In the genomic region with DNA sequence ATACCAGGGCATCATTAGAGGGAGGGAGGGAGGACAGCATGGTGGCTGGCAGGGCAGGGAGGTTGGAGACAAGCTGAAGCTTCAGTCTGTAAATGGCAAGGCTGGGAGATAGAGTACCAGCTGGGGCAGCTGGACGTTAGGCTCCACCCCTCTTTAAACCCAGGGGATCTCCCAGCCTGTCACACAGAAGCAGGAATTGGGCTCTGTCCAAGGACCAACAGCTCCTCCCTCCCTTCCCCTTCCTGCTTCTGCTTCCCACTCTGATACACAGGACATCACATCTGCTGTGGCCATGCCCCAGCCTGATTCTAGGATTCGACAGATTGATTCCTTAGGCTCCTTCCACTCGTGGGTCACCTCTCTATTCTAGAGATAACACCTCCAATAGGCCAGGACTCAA, we compare ENCODE assay signal across 9 mouse cellular contexts. TPM values are rescaled to one million over a fixed set of nuclear protein-coding genes. Genes with fewer than 3 reads are reported as not detected.
DNase-seq lines count a peak whose midpoint lies in the region; ATAC-seq and TF ChIP-seq lines count a peak whose summit lies in the region.
"Had no signal": no experiment of that assay in that cellular context is flagged by ENCODE, and none has a peak within 500 bp of the region (broad histone marks: within the 10 kb centered on the region; RNA-seq: fewer than 3 reads in every experiment).

No protein-coding gene starts in this region.

- H3K4me2 ChIP-seq in hindbrain, embryonic 12.5 days (replicated peaks): no peak overlapping the region
- peak overlapping the region; percentile 20; the same call in 1 of the 2 replicates for H3K4me2 ChIP-seq in lung, embryonic 14.5 days
- H3K4me2 ChIP-seq: limb, embryonic 12.5 days had no signal

- DNase-seq in adrenal gland, adult (ENCODE audit: inconsistent age in 2 of 2, low spot score in 1 of 2): peak; percentile 63 to 80
- no peak for DNase-seq in adrenal gland, adult 18-20 months (ENCODE audit: low spot score in 2 of 2)
- peak; percentile 59 for DNase-seq in 3134 (ENCODE audit: extremely low read depth, insufficient read length, low spot score)
- DNase-seq in gastrocnemius, adult 18-20 months (ENCODE audit: low spot score): peak; percentile 63
- peak; percentile 88 for DNase-seq in lung, embryonic 14.5 days
- DNase-seq in skeletal muscle tissue, adult 2 months (ENCODE audit: low read depth, low spot score): peak; percentile 56
- no peak for DNase-seq in c-Kit-positive CD71-positive TER-119-positive erythroid progenitor cells, embryonic 14.5 days (ENCODE audit: low spot score)

- no peak for TF ChIP-seq CTCF in lung, embryonic 14.5 days (IDR thresholded peaks at IDR 0.05; ENCODE audit: low read depth)

- no peaks in the 10 kb centered on the region for H3K9me3 ChIP-seq in hindbrain, embryonic 12.5 days (replicated peaks)
- no peaks in the 10 kb centered on the region for H3K9me3 ChIP-seq in lung, embryonic 14.5 days (ENCODE audit: low read depth, low read length)
- H3K9me3 ChIP-seq: limb, embryonic 12.5 days had no signal

- no peak overlapping the region for H3K4me3 ChIP-seq in hindbrain, embryonic 12.5 days
- no peak overlapping the region for H3K4me3 ChIP-seq in lung, embryonic 14.5 days (ENCODE audit: low read depth, low read length)
- H3K4me3 ChIP-seq: limb, embryonic 12.5 days had no signal

- peak; percentile 49; the same call in 1 of the 2 replicates for ATAC-seq in hindbrain, embryonic 12.5 days (ENCODE audit: low FRiP score)
- peak; percentile 64 for ATAC-seq in lung, embryonic 14.5 days (ENCODE audit: insufficient read depth)

- WGBS in hindbrain, embryonic 12.5 days: 24% methylated on average over 3 of the region's 3 CpGs
- WGBS in lung, embryonic 14.5 days: 11% methylated on average over 3 of the region's 3 CpGs

- H3K27me3 ChIP-seq in hindbrain, embryonic 12.5 days: no peaks in the 10 kb centered on the region
- H3K27me3 ChIP-seq in lung, embryonic 14.5 days (ENCODE audit: insufficient read depth, low read length): no peaks in the 10 kb centered on the region
- H3K27me3 ChIP-seq: limb, embryonic 12.5 days had no signal

- H3K4me1 ChIP-seq in hindbrain, embryonic 12.5 days: peaks cover 25% of the 10 kb centered on the region
- H3K4me1 ChIP-seq in lung, embryonic 14.5 days (ENCODE audit: insufficient read depth): peaks cover 28% of the 10 kb centered on the region

- no peak overlapping the region for H3K9ac ChIP-seq in hindbrain, embryonic 12.5 days
- no peak overlapping the region for H3K9ac ChIP-seq in lung, embryonic 14.5 days
- H3K9ac ChIP-seq: limb, embryonic 12.5 days had no signal

- H3K36me3 ChIP-seq in hindbrain, embryonic 12.5 days: peaks cover 18% of the 10 kb centered on the region
- H3K36me3 ChIP-seq in lung, embryonic 14.5 days (ENCODE audit: insufficient read depth): peaks cover 11% of the 10 kb centered on the region

- H3K27ac ChIP-seq in hindbrain, embryonic 12.5 days: peak overlapping the region; percentile 71
- peak overlapping the region; percentile 65; the same call in 1 of the 2 replicates for H3K27ac ChIP-seq in lung, embryonic 14.5 days (ENCODE audit: low read depth)
- H3K27ac ChIP-seq: limb, embryonic 12.5 days had no signal

RNA-seq across cellular contexts. Expression of a gene that starts 4.7 kb away (rescaled TPM):
- total RNA-seq in adrenal gland, adult 18-20 months (2021): 10 to 100 TPM; 25.0 to 31.6 TPM
- 10 to 100 TPM; 12.6 to 13.8 TPM for total RNA-seq in gastrocnemius, adult 18-20 months (2021)
- polyA plus RNA-seq in hindbrain, embryonic 12.5 days (2016; fragmentation: Nextera tagmentation; extraction: Ambion mirVana): 62.7 and 63.6 TPM in 2 replicates
- polyA plus RNA-seq in lung, embryonic 14.5 days (2014; fragmentation: Nextera tagmentation; extraction: Ambion mirVana): 43.8 and 45.3 TPM in 2 replicates

RNA-seq across cellular contexts. Expression of a gene that starts 11.2 kb away (rescaled TPM):
- 10 to 100 TPM; 83.2 to 98.0 TPM for total RNA-seq in adrenal gland, adult 18-20 months (2021)
- total RNA-seq in gastrocnemius, adult 18-20 months (2021): 10 to 100 TPM; 58.3 to 59.7 TPM
- polyA plus RNA-seq in hindbrain, embryonic 12.5 days (2016; fragmentation: Nextera tagmentation; extraction: Ambion mirVana): 127 and 151 TPM in 2 replicates
- polyA plus RNA-seq in lung, embryonic 14.5 days (2014; fragmentation: Nextera tagmentation; extraction: Ambion mirVana): 200 and 201 TPM in 2 replicates

RNA-seq across cellular contexts. Expression of a gene that starts 11.6 kb away (rescaled TPM):
- total RNA-seq in adrenal gland, adult 18-20 months (2021): 10 to 100 TPM; 54.7 to 57.4 TPM
- 1 to 10 TPM; 5.3 to 7.4 TPM for total RNA-seq in gastrocnemius, adult 18-20 months (2021)
- 75.3 and 82.1 TPM in 2 replicates for polyA plus RNA-seq in hindbrain, embryonic 12.5 days (2016; fragmentation: Nextera tagmentation; extraction: Ambion mirVana)
- polyA plus RNA-seq in lung, embryonic 14.5 days (2014; fragmentation: Nextera tagmentation; extraction: Ambion mirVana): 84.1 and 84.2 TPM in 2 replicates

RNA-seq across cellular contexts. Expression of a gene that starts 11.7 kb away (rescaled TPM):
- 1 to 10 TPM; 5.1 to 7.2 TPM for total RNA-seq in adrenal gland, adult 18-20 months (2021)
- under 1 TPM; 0.57 to 0.98 TPM for total RNA-seq in gastrocnemius, adult 18-20 months (2021)
- 9.3 and 11.3 TPM in 2 replicates for polyA plus RNA-seq in hindbrain, embryonic 12.5 days (2016; fragmentation: Nextera tagmentation; extraction: Ambion mirVana)
- polyA plus RNA-seq in lung, embryonic 14.5 days (2014; fragmentation: Nextera tagmentation; extraction: Ambion mirVana): 22.9 and 31.9 TPM in 2 replicates

RNA-seq across cellular contexts. Expression of a gene that starts 22.0 kb away (rescaled TPM):
- 1 to 10 TPM; 2.3 to 2.9 TPM for total RNA-seq in adrenal gland, adult 18-20 months (2021)
- under 1 TPM; 0.14 to 0.33 TPM for total RNA-seq in gastrocnemius, adult 18-20 months (2021)
- polyA plus RNA-seq in hindbrain, embryonic 12.5 days (2016; fragmentation: Nextera tagmentation; extraction: Ambion mirVana): 1.2 and 1.3 TPM in 2 replicates
- polyA plus RNA-seq in lung, embryonic 14.5 days (2014; fragmentation: Nextera tagmentation; extraction: Ambion mirVana): 0.84 and 1.0 TPM in 2 replicates

Comparison
In these comparisons a context has a peak if more than half of its experiments do, and no peak if none do; other contexts are left out.
1. DNase-seq: peak in adrenal gland, adult (2 of 2), 3134 (single experiment), gastrocnemius, adult 18-20 months (single experiment), lung, embryonic 14.5 days (single experiment) and skeletal muscle tissue, adult 2 months (single experiment); none in adrenal gland, adult 18-20 months (0 of 2) and c-Kit-positive CD71-positive TER-119-positive erythroid progenitor cells, embryonic 14.5 days (single experiment).
2. RNA of a gene that starts 11.6 kb away (total RNA-seq): 54.7 to 57.4 TPM in adrenal gland, adult 18-20 months; 5.3 to 7.4 TPM in gastrocnemius, adult 18-20 months; every median in the first group is over 4 times any median in the second.